Mouse (Mus musculus) liver, postnatal 0 days (tissue): Measurements from ENCODE around the gene Znrf1.

Source experiments
- CTCF ChIP-seq: sonication (generic); IDR thresholded peaks from 2 replicates; pipeline ENCODE4 v1.5.1; 2016; ENCODE audit warnings: antibody characterized with exemption, low read depth
- EP300 ChIP-seq: IDR thresholded peaks from 2 replicates; pipeline ENCODE4 v1.6.1; 2016; ENCODE audit warnings: antibody characterized with exemption, low read depth, mild to moderate bottlenecking

DNA sequence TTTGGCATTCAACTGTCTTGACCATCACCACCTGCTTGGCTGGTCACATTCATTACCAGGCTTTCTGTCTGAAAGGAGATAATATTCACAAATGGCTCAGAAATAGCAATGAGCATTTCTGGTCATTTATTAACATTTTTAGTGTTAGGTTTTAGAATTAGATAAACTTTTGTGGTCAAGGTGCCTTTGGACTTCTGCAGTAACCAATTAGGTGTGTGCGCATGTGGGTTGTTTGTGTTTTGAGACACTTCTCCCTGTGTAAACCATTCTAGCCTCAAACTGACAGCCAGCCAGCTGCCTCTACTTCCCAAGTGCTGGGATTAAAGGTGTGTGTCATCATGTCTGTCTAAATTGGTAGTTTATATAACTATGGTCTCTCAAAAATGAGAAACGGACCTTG, 36.5 kb downstream of the Znrf1 start:
- no peak for TF ChIP-seq EP300
- TF ChIP-seq CTCF: no peak
